ENCODE assay signal across 21 mouse cellular contexts in genomic region chr9:29217951-29218350, GRCm38 (mm10).
DNase-seq lines count a peak whose midpoint lies in the region; ATAC-seq lines count a peak whose summit lies in the region.
"Had no signal": no experiment of that assay in that cellular context is flagged by ENCODE, and none has a peak within 500 bp of the region (broad histone marks: within the 10 kb centered on the region; RNA-seq: fewer than 3 reads in every experiment).

No protein-coding gene starts in this region.

- ATAC-seq in frontal cortex, adult (ENCODE audit: low TSS enrichment) = peak; percentile 73
- ATAC-seq: activated CD4-positive, CD25-positive, alpha-beta regulatory T cell, adult 4 months; forebrain, embryonic 14.5 days; inflammation-experienced regulatory T-cells, adult 6 months; midbrain, embryonic 13.5 days had no signal

- DNase-seq in adrenal gland, adult (ENCODE audit: inconsistent age in 2 of 2, low spot score in 1 of 2) = peak; percentile 60 to 84
- DNase-seq in adrenal gland, postnatal 4 days (ENCODE audit: low spot score in 2 of 2) = no peak
- no peak for DNase-seq in frontal cortex, postnatal 10 days (ENCODE audit: low spot score in 2 of 2)
- DNase-seq in adrenal gland, postnatal 14 days = peak; percentile 48
- peak; percentile 40 to 65 for DNase-seq in cerebellum, postnatal 10 days
- DNase-seq in urinary bladder, postnatal 36 days (ENCODE audit: low spot score in 2 of 2) = no peak
- DNase-seq in layer of hippocampus, postnatal 14 days (ENCODE audit: low spot score in 2 of 2) = no peak
- DNase-seq: gastrocnemius, postnatal 10 days; heart, postnatal 10 days; kidney, adult 2 months; kidney, postnatal 10 days; liver, embryonic 13.5 days; lung, adult 2 months; lung, postnatal 14 days; right cerebral cortex, postnatal 14 days; spleen, adult 18-20 months had no signal

Comparison
In these comparisons a context has a peak if more than half of its experiments do, and no peak if none do; other contexts are left out.
1. DNase-seq: peak in adrenal gland, adult (2 of 2), adrenal gland, postnatal 14 days (single experiment) and cerebellum, postnatal 10 days (2 of 2); none in adrenal gland, postnatal 4 days (0 of 2), frontal cortex, postnatal 10 days (0 of 2), urinary bladder, postnatal 36 days (0 of 2) and layer of hippocampus, postnatal 14 days (0 of 2).